Mouse (Mus musculus): Measurements from ENCODE around the gene Tecr. TPM values are rescaled to one million over a fixed set of nuclear protein-coding genes. Genes with fewer than 3 reads are reported as not detected.

Tecr gene
- 100 to 1,000 TPM; 487 to 510 TPM for total RNA-seq (2021)
- long read RNA-seq, experiment 1, transcript Tecr-203 (12 exons, 1,120 nt) = minor isoform, 18 of 717 reads
- long read RNA-seq, experiment 1, transcript Tecr-201 (13 exons, 1,158 nt) = major isoform, 62 of 717 reads
- long read RNA-seq, experiment 1, partial matches to known transcripts = 550 of 717 reads
- long read RNA-seq, experiment 1, other reads (novel, unspliced or antisense) = 87 of 717 reads
- long read RNA-seq, experiment 2, transcript Tecr-205 (8 exons, 878 nt) = minor isoform, 5 of 409 reads
- long read RNA-seq, experiment 2, transcript Tecr-201 (13 exons, 1,158 nt) = major isoform, 47 of 409 reads
- long read RNA-seq, experiment 2, transcript Tecr-203 (12 exons, 1,120 nt) = minor isoform, 8 of 409 reads
- long read RNA-seq, experiment 2, partial matches to known transcripts = 282 of 409 reads
- long read RNA-seq, experiment 2, other reads (novel, unspliced or antisense) = 66 of 409 reads

- peak; percentile 98 to 100 for DNase-seq
Measured at GRCm38 (mm10) chr8:83607661-83608397, at the start of gene Tecr, which contains the start of gene Dnajb1. Gene Tecr (minus strand): TSS chr8:83607971. Gene Dnajb1 (plus strand): TSS chr8:83608193.

GRCm38 (mm10) chr8:83656484-83657246 is 48.9 kb upstream of the Tecr start:
- DNase-seq = peak in 1 of 2 experiments; percentile 38

DNA sequence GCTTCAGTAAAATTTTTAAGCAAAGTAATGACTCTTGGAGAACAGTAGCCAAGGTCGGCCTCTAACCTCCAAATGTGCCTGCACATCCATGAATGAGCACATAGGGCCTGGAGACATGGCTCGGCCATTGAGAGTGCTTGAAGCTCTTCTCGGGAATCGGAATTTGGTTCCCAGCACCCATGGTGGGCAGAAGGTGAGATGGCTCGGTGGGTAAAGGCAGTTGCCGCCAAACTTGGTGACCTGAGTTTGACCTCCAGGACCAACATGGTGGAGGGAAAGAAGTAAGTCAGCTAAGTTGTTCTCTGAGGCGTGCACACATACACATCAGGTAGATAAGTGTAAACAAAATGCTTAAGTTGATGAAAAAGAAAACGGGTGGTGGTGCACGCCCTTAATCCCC is 48.3 kb upstream of the Tecr start:
- no peak for DNase-seq

DNA sequence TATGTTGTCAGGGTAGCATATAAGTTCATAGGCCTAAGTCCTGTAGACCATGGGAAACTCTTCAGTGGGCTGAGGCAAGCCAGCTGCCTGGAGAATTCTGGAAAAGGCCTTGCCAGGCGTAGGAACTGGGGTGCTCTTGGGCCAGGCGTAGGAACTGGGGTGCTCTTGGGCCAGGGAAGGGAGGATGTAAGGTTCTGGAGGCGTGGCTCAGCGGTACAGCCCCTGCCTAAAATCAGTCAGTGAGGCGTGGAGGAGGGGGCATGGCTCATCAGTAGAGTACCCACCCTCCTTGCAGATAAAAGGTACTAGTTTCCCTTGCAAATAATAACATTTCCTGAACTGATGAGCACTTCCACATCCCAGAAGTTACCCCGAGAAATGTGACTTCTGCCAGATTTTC is 47.0 kb upstream of the Tecr start:
- DNase-seq = no peak

DNA sequence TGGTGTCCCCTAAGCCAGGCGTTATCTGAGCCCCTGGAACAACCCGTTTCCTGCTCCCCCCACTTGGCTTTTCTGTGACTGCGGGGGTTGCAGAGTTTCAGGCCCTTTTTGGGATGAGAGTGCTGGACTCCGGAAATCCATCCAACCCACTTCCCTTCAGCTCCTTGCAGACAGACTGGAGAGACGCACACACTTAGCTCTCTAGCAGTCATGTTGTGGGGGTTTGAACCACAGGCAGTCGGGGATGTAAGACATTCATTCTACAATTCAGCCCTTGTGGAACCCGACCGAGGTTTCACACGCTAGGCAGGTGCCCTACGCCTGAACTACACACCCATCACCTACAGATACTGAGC is 45.9 kb upstream of the Tecr start:
- DNase-seq = peak in 1 of 2 experiments; percentile 41

GRCm38 (mm10) chr8:83652744-83653661 is 45.2 kb upstream of the Tecr start:
- DNase-seq = peak in 1 of 2 experiments; percentile 52

DNA sequence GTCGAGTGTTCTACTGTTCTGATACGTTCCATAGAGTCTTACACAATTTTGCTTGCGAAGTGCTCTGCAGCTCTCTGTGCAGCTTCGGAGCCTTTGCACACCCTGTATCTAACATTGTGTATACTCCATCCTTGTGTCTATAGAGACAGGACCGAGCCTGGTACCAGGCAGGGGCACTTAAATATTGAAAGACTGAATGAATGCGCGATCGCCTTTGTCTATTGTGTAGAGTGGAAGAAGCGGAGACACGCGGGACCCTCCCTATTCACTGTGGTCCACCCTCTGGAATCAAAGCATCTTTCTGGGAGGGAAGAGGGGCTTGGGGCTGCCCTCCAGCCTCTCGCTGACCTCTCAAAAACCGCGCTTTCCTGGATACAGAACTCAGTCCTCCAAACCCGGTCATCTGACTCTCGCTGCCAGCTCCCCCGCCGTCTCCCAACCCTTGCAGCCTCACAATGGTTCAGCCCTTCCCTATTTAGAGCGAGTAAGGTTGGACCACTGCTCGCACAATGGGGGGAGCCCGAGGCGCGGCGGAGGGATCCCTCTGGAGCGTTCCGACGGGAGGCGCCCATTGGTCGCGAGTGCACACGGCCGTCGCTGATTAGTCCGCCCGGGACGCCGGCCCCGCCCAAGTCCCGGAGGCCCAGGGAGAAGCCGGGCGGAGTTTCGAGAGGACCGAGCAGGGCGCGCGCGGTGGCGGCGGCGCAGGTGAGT is 44.4 kb upstream of the Tecr start, which contains the start of gene Gipc1:
TSS of gene Gipc1 (plus strand) at position 648 of the 714 bp plus-strand sequence.
- DNase-seq = peak; percentile 95 to 98

- no peak for DNase-seq
Measured at GRCm38 (mm10) chr8:83649699-83650098, 41.9 kb upstream of the Tecr start.

- no peak for DNase-seq
Measured at GRCm38 (mm10) chr8:83648031-83648430, 40.3 kb upstream of the Tecr start.

DNA sequence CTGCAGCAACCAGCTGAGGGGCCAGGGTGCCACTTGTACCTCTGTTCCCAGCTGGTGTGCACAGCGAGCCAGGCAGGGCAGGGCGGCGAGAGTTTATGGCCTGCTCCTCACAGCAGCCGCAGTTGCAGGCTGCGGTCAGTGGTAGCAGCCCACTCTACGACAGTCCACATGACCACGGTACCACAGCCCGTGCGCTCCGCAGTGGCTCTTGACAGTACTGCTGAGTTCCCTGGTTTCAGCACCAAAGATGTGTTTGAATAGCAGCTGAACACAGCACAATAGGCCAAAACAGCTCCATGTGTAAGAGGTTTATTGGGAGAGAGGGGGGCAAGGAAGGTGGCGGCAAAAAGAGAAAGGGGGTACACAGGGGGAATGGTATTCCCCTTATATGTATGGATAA is 39.7 kb upstream of the Tecr start:
- no peak for DNase-seq

- no peak for DNase-seq
Measured at GRCm38 (mm10) chr8:83639649-83640048, 31.9 kb upstream of the Tecr start.

GRCm38 (mm10) chr8:83638856-83639255 is 31.1 kb upstream of the Tecr start:
- DNase-seq = no peak

DNA sequence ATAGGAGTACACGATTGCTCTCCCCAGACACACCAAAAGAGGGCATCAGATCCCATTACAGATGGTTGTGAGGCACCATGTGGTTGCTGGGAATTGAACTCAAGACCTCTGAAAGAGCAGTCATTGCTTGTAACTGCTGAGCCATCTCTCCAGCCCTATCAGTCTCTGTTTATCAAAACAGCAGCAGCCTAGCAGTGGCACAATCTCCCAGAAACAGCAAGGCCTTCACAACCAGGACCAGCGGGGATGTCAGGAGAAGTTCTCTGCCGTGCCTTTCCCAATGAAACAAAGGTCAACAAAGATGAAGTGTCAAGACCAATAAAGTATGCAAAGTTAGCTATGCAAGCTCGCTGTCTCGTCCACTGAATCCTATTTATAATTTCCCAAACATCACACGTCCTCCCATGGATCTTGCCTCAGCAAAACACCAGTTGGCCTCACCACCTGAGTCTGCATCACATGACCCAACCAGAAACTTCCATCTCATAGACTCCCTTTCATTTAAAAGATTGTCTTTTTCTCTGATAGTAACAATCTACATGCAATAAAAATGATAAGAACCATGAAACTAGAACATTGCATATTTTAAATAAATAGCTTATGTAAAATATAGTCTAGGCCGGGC is 24.4 kb upstream of the Tecr start:
- DNase-seq = no peak

DNA sequence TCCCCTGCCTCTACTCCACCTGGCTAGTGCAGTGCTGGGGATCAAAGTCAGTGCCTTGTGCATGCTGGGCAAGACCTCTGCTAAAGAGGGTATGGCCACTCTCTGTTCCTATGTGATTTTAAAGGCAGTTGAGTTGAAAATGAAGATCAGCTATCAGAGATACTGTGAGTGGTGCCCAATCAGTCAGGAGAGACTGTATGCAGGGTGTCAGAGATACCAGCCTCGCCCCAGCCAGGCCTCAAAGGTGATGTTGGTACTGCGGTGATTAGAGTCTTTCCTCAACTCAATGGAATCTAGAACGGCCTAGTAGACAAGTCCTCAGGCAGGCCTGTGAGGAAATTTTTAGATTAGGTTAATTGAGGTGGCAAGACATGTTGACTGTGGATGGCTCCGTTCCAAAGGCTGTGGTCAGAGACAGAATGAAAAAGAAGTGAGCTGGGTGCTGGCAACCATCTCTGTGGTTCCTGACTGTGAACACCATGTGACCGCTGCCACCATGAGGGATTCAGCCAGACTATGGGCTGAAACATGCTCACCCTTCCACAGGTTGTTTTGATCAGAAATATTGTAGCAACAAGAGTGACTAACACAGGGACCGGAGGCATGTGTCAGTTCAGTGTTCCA is 18.0 kb upstream of the Tecr start:
- DNase-seq = no peak

DNA sequence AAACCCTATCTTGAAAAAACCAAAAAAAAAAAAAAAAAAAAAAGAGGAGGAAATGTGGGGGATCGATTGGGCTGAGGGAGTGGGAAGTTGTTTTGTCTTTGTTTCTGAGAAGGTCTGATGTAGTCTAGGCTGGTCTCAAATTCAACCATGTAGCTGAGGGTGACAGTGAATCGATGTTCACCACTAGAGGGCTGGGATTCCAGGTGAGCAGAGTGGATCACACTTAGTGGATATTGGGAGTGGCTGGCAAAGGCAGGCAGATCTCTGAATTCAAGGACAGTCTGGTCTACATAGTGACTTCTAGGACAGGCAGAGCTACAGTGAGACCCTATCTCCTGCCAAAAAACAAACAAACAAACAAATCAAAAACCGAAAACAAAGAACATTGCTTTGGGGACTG is 17.0 kb upstream of the Tecr start:
- DNase-seq = peak in 1 of 2 experiments; percentile 41

DNA sequence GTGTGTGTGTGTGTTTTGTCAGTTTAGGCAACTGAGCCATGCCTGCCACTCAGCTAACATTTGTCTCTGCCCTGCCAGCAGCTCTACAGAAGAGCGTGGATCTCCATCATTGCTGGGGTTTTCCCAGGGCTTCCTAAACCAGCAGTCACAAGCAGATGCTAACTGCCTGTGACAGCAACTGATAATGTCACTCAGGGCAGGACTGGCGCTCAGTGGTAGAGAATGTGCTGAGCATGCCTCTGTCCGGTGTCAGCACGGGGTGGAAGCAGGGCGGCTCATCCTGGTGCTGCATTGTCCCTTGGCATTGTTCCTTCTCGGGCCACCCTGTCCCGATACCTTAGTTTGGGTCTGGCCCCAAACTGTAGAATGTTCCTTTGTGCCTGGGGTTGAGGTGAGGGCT is 15.8 kb upstream of the Tecr start:
- DNase-seq = no peak

DNA sequence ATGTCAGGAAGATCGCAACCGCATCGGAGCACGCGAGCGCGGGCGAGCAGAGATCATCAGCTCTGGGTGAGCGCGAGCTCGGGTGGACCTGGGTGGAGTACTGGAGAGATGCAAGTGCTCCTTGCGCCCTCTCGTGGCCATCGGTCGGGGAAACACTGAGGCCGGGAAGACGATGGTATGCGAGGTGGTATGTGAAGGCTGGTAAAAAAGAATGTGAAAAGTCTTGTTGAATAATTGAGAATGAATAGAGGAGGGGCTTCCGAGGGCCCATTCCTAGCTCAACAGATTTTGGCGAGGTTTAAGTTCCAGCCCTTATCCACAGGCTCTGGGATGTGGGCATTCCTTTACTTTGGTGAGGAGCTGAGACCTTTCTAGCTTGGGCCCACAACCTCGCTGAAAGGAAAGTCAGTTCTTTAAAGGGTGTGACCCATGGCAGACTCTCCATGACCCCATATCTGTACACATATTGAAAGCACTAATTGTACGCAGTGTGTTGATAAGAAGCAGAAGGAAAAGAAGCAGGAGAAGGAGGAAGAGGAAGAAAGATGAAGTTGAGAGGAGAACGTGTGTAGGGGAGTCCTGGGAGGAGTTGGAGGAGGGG is 14.7 kb upstream of the Tecr start:
- peak; percentile 86 to 94 for DNase-seq

GRCm38 (mm10) chr8:83621691-83622388 is 14.1 kb upstream of the Tecr start:
- DNase-seq = no peak
